Mouse (Mus musculus) heart, adult 18-20 months (tissue): ENCODE measurements around the gene Adgrg6. TPM values are rescaled to one million over a fixed set of nuclear protein-coding genes. Genes with fewer than 3 reads are reported as not detected.

Experiments used
- DNase-seq, 2 experiments: peaks; one replicate each; pipeline ENCODE4 v3.0.0; 2021 to 2022; ENCODE audit warnings: mixed read lengths in 1 of 2
- total RNA-seq, 2 experiments: library from RNA; stranded (reverse); gene quantifications; 2 replicates each; pipeline ENCODE4 v1.2.3; 2021

Gene Adgrg6
- total RNA-seq, 2 experiments from 2014 or later = 2.9 to 3.5 TPM

- DNase-seq = no peak
Observed at GRCm38 (mm10) chr10:14483257-14483656, 62.2 kb downstream of the Adgrg6 start.

GRCm38 (mm10) chr10:14482483-14482882 lies 63.0 kb downstream of the Adgrg6 start:
- DNase-seq = no peak

- peak in 1 of 2 experiments; percentile 8 for DNase-seq
Observed at GRCm38 (mm10) chr10:14480928-14481327, 64.5 kb downstream of the Adgrg6 start.

GRCm38 (mm10) chr10:14476393-14476792 lies 69.1 kb downstream of the Adgrg6 start:
- DNase-seq = no peak

GRCm38 (mm10) chr10:14475641-14476040 lies 69.8 kb downstream of the Adgrg6 start:
- no peak for DNase-seq

- peak; percentile 17 to 61 for DNase-seq
Observed at GRCm38 (mm10) chr10:14474541-14475305, 70.7 kb downstream of the Adgrg6 start.

- DNase-seq = no peak
Observed at GRCm38 (mm10) chr10:14471039-14471550, 74.4 kb downstream of the Adgrg6 start.

GRCm38 (mm10) chr10:14468623-14469022 lies 76.8 kb downstream of the Adgrg6 start:
- DNase-seq = no peak

- DNase-seq = no peak
Observed at GRCm38 (mm10) chr10:14463796-14464511, 81.5 kb downstream of the Adgrg6 start.

- no peak for DNase-seq
Observed at GRCm38 (mm10) chr10:14460933-14461514, 84.4 kb downstream of the Adgrg6 start.

- DNase-seq = no peak
Observed at GRCm38 (mm10) chr10:14460252-14460932, 85.1 kb downstream of the Adgrg6 start.

- no peak for DNase-seq
Observed at GRCm38 (mm10) chr10:14459819-14460218, 85.6 kb downstream of the Adgrg6 start.

- DNase-seq = no peak
Observed at GRCm38 (mm10) chr10:14459330-14459729, 86.1 kb downstream of the Adgrg6 start.

- no peak for DNase-seq
Observed at GRCm38 (mm10) chr10:14454481-14454880, 91.0 kb downstream of the Adgrg6 start.

GRCm38 (mm10) chr10:14451811-14452210 lies 93.6 kb downstream of the Adgrg6 start:
- DNase-seq = peak in 1 of 2 experiments; percentile 21

- peak in 1 of 2 experiments; percentile 11 for DNase-seq
Observed at GRCm38 (mm10) chr10:14450073-14450472, 95.4 kb downstream of the Adgrg6 start.

- DNase-seq = no peak
Observed at GRCm38 (mm10) chr10:14445590-14446291, 99.7 kb downstream of the Adgrg6 start.

- no peak for DNase-seq
Observed at GRCm38 (mm10) chr10:14440860-14441579, 104.4 kb downstream of the Adgrg6 start.

- DNase-seq = peak in 1 of 2 experiments; percentile 21
Observed at GRCm38 (mm10) chr10:14404070-14404469, 141.4 kb downstream of the Adgrg6 start.

GRCm38 (mm10) chr10:14401744-14402143 lies 143.7 kb downstream of the Adgrg6 start:
- peak; percentile 22 to 30 for DNase-seq
